Mouse (Mus musculus) heart, embryonic 14.5 days (tissue): Measurements from ENCODE around the gene Tubd1. TPM values are rescaled to one million over a fixed set of nuclear protein-coding genes. Genes with fewer than 3 reads are reported as not detected.

Experiments
- ATAC-seq: fragments of 200-750 bp; cut with Nextera tagmentation; 2 replicates; pipeline ENCODE4 v1.8.0; 2017; ENCODE audit warnings: low read depth, moderate TSS enrichment; ENCODE audit not compliant: insufficient number of reproducible peaks, insufficient read depth, low FRiP score
- H3K27ac ChIP-seq, 2 experiments: fragments of 200-500 bp in 1 of 2; fragments of 300-500 bp in 1 of 2; sonication (generic) in 1 of 2; replicated peaks in 1 of 2; 2 replicates each; pipeline ENCODE4 v1.5.1; 2012 to 2014; ENCODE audit warnings: low read depth in 2 of 2, low read length in 2 of 2, control low read depth in 1 of 2, mild to moderate bottlenecking in 1 of 2, mixed read lengths in 1 of 2; ENCODE audit not compliant: control insufficient read depth in 1 of 2, insufficient read depth in 1 of 2
- H3K27me3 ChIP-seq: fragments of 300-500 bp; sonication (generic); 2 replicates; pipeline ENCODE4 v1.6.1; 2014; ENCODE audit warnings: mild to moderate bottlenecking, low read length, control low read depth; ENCODE audit not compliant: control insufficient read depth, insufficient read depth
- H3K36me3 ChIP-seq: fragments of 300-500 bp; sonication (generic); 2 replicates; pipeline ENCODE4 v1.6.1; 2014; ENCODE audit warnings: mild to moderate bottlenecking, control low read depth, low read length, mixed read lengths; ENCODE audit not compliant: control insufficient read depth, insufficient read depth
- H3K4me1 ChIP-seq, 2 experiments: fragments of 200-500 bp in 1 of 2; fragments of 300-500 bp in 1 of 2; sonication (generic) in 1 of 2; 2 replicates each; pipeline ENCODE4 v1.6.1; 2012 to 2014; ENCODE audit warnings: low read length in 2 of 2, control low read depth in 1 of 2, mixed read lengths in 1 of 2; ENCODE audit not compliant: control insufficient read depth in 2 of 2, insufficient read depth in 2 of 2
- H3K4me2 ChIP-seq: fragments of 300-500 bp; sonication (generic); 2 replicates; pipeline ENCODE4 v1.6.1; 2014; ENCODE audit warnings: mild to moderate bottlenecking, low read length
- H3K4me3 ChIP-seq, 2 experiments: fragments of 200-500 bp in 1 of 2; fragments of 300-500 bp in 1 of 2; sonication (generic) in 1 of 2; 2 replicates each; pipeline ENCODE4 v1.5.1; 2012 to 2014; ENCODE audit warnings: low read length in 2 of 2, mild to moderate bottlenecking in 2 of 2, control low read depth in 1 of 2, low read depth in 1 of 2, moderate library complexity in 1 of 2; ENCODE audit not compliant: control insufficient read depth in 1 of 2, insufficient read depth in 1 of 2
- H3K9ac ChIP-seq: fragments of 300-500 bp; sonication (generic); 2 replicates; pipeline ENCODE4 v1.6.1; 2014; ENCODE audit warnings: mild to moderate bottlenecking, low read length
- H3K9me3 ChIP-seq: fragments of 300-500 bp; sonication (generic); 2 replicates; pipeline ENCODE4 v1.6.1; 2016; ENCODE audit warnings: low read length, control low read depth; ENCODE audit not compliant: control insufficient read depth
- WGBS: fragments of 180-500 bp; shearing (Covaris S2); extraction: QIAGEN DNeasy Blood & Tissue Kit; methylation state at CpG from one replicate; pipeline ENCODE4 v1.1.7; 2014; 5-methylcytosine and 5-hydroxymethylcytosine counted together
- polyA plus RNA-seq: library from polyadenylated mRNA; unstranded; fragments of >200 nt; fragmentation: Nextera tagmentation; extraction: Ambion mirVana; gene quantifications from 2 replicates; pipeline ENCODE4 v1.2.1, GENCODE M21; 2014

Gene Tubd1
- polyA plus RNA-seq, 1 experiment from 2014 or later = 12.0 TPM

- Histone ChIP-seq H3K9me3 (no peaks in the 10 kb centered on the region), H3K4me3 (no peak overlapping the region), H3K9ac (no peak overlapping the region), H3K4me2 (no peak overlapping the region), H3K27ac (no peak overlapping the region), H3K4me1 (no peaks in the 10 kb centered on the region), H3K27me3 (no peaks in the 10 kb centered on the region), H3K36me3 (peaks cover 22% of the 10 kb centered on the region)
- WGBS = 54% methylated on average over 3 of the region's 3 CpGs
- ATAC-seq = no peak
Measured at GRCm38 (mm10) chr11:86602116-86602515, 57.3 kb downstream of the Tubd1 start.

GRCm38 (mm10) chr11:86603719-86604118 lies 58.9 kb downstream of the Tubd1 start:
- Histone ChIP-seq H3K4me3 (no peak overlapping the region), H3K36me3 (peaks cover 23% of the 10 kb centered on the region), H3K9me3 (no peaks in the 10 kb centered on the region), H3K4me1 (no peaks in the 10 kb centered on the region), H3K4me2 (no peak overlapping the region), H3K27me3 (no peaks in the 10 kb centered on the region), H3K27ac (no peak overlapping the region), H3K9ac (no peak overlapping the region)
- WGBS = 100% methylated on average over 1 of the region's 1 CpGs
- no peak for ATAC-seq

GRCm38 (mm10) chr11:86604289-86604688 lies 59.5 kb downstream of the Tubd1 start:
- ATAC-seq = no peak
- H3K36me3 ChIP-seq = peaks cover 23% of the 10 kb centered on the region
- H3K4me3 ChIP-seq = no peak overlapping the region
- H3K27ac ChIP-seq = no peak overlapping the region
- WGBS = 87% methylated on average over 3 of the region's 3 CpGs
- H3K4me1 ChIP-seq = no peaks in the 10 kb centered on the region
- no peak overlapping the region for H3K9ac ChIP-seq
- no peaks in the 10 kb centered on the region for H3K9me3 ChIP-seq
- no peak overlapping the region for H3K4me2 ChIP-seq
- no peaks in the 10 kb centered on the region for H3K27me3 ChIP-seq

GRCm38 (mm10) chr11:86604732-86605520 lies 60.1 kb downstream of the Tubd1 start:
- ATAC-seq = no peak
- WGBS = 83% methylated on average over 5 of the region's 5 CpGs
- Histone ChIP-seq H3K27me3 (no peaks in the 10 kb centered on the region), H3K9me3 (no peaks in the 10 kb centered on the region), H3K36me3 (peaks cover 21% of the 10 kb centered on the region), H3K9ac (no peak overlapping the region), H3K4me3 (no peak overlapping the region), H3K4me1 (no peaks in the 10 kb centered on the region), H3K27ac (no peak overlapping the region), H3K4me2 (no peak overlapping the region)

GRCm38 (mm10) chr11:86606621-86607339 lies 62.0 kb downstream of the Tubd1 start:
- 90% methylated on average over 2 of the region's 2 CpGs for WGBS
- Histone ChIP-seq H3K4me1 (no peaks in the 10 kb centered on the region), H3K36me3 (peaks cover 24% of the 10 kb centered on the region), H3K27ac (no peak overlapping the region), H3K4me3 (no peak overlapping the region), H3K27me3 (no peaks in the 10 kb centered on the region), H3K9me3 (no peaks in the 10 kb centered on the region), H3K4me2 (no peak overlapping the region), H3K9ac (no peak overlapping the region)
- ATAC-seq = no peak

GRCm38 (mm10) chr11:86607808-86608350 lies 63.1 kb downstream of the Tubd1 start:
- Histone ChIP-seq H3K36me3 (peaks cover 24% of the 10 kb centered on the region), H3K27me3 (no peaks in the 10 kb centered on the region), H3K9me3 (no peaks in the 10 kb centered on the region), H3K4me1 (no peaks in the 10 kb centered on the region), H3K27ac (no peak overlapping the region), H3K4me2 (no peak overlapping the region), H3K4me3 (no peak overlapping the region), H3K9ac (no peak overlapping the region)
- ATAC-seq = no peak
- 84% methylated on average over 2 of the region's 2 CpGs for WGBS

GRCm38 (mm10) chr11:86610239-86610638 lies 65.4 kb downstream of the Tubd1 start:
- no peaks in the 10 kb centered on the region for H3K9me3 ChIP-seq
- ATAC-seq = no peak
- 76% methylated on average over 3 of the region's 3 CpGs for WGBS

More at GRCm38 (mm10) chr11:86610239-86610638, 65.4 kb downstream of the Tubd1 start:
- Histone ChIP-seq H3K36me3 (peaks cover 24% of the 10 kb centered on the region), H3K4me3 (no peak overlapping the region), H3K4me1 (no peaks in the 10 kb centered on the region), H3K27me3 (no peaks in the 10 kb centered on the region), H3K4me2 (no peak overlapping the region), H3K27ac (no peak overlapping the region), H3K9ac (no peak overlapping the region)
